Mouse (Mus musculus) embryonic fibroblast, embryonic 13.5 days (primary cell): ENCODE results near the gene Gcgr. TPM values are rescaled to one million over a fixed set of nuclear protein-coding genes. Genes with fewer than 3 reads are reported as not detected.
A peak's percentile ranks its signal among the peaks of the same experiment; 100 is the strongest.

ENCODE experiments used
- H3K27ac ChIP-seq: 2 replicates; pipeline ENCODE4 v1.5.1; 2012; ENCODE audit warnings: low read length, control low read depth, inconsistent platforms; ENCODE audit not compliant: insufficient read depth
- H3K4me1 ChIP-seq: 2 replicates; pipeline ENCODE4 v1.6.1; 2011; ENCODE audit warnings: low read length; ENCODE audit not compliant: control insufficient read depth, insufficient read depth
- H3K4me3 ChIP-seq: 2 replicates; pipeline ENCODE4 v1.5.1; 2011; ENCODE audit warnings: mild to moderate bottlenecking, control low read depth, low read length; ENCODE audit not compliant: insufficient read depth
- CTCF ChIP-seq: IDR thresholded peaks from 2 replicates; pipeline ENCODE4 v1.5.1; 2011; ENCODE audit warnings: mild to moderate bottlenecking, control low read depth, low read length, moderate library complexity, borderline replicate concordance; ENCODE audit not compliant: insufficient read depth
- POLR2A ChIP-seq: IDR thresholded peaks from 2 replicates; pipeline ENCODE4 v1.6.1; 2011; ENCODE audit warnings: low read depth, mild to moderate bottlenecking, control low read depth, low read length, moderate library complexity
- polyA plus RNA-seq: library from polyadenylated mRNA; stranded (reverse); fragments of >200 nt; gene quantifications from 2 replicates; pipeline ENCODE4 v1.2.4, GENCODE M21; 2011; ENCODE audit warnings: low read depth; ENCODE audit not compliant: missing spikeins, insufficient read length

The Gcgr gene
- polyA plus RNA-seq, 1 experiment, result not detected

DNA sequence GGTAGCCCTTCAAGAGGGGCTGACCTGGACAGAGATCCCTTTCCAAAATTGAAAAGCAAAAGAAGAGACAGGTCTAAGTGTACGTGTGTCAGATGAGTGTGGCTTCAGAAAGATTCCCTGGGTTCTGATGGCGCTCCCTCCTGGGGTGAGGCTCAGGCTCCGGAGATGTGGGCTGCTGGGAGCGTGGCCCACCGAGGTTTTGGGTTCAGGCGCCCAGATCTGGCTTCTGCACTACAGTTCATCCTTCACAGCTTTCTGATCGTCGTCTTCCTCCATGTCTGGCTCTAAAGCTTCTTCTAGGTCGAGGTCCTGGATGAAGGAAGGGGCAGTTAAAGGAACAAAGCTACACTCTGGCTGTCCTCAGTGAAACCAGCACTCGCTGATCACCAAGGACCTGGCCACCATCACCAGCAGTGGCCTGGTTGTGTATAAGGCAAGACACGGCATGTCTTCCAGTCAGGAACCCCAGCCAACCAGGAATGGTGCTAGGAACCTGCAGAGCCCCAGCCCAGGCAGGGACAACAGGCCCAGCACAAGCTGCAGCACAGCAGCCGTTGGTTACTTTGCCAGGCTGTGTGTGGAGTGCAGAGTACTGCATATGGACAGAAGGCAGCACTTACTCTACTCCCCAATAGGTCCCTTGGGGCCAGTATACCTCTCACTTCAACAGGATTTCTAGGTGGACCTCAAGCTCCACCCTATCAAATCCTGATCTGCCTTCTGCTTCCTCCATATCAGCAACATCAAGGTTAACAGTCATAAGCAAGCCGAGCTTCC, 30.6 kb downstream of the Gcgr start:
- no peak overlapping the region for H3K4me3 ChIP-seq
- no peak overlapping the region for H3K27ac ChIP-seq
- no peaks in the 10 kb centered on the region for H3K4me1 ChIP-seq
- TF ChIP-seq CTCF, result no peak

DNA sequence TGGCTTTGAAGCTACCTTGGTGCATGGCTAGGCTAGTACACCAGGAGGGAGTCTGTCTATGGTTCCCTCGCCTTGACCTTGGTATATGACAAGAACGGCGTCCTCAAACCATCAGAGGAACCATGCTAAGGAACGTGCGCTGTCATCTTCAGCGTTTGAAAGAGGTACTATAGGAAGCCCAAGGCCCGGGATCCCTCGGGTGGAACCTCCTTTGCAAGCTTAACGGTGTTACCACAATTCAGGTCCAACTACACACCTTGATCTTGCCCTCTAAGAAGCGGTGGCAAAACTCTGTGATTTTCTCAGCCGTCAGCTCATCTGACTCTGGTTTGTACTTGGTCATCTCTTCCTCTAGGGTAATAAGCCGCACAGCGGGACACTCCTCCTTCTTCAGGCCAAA, 32.5 kb downstream of the Gcgr start:
- no peak overlapping the region for H3K27ac ChIP-seq
- no peak overlapping the region for H3K4me3 ChIP-seq
- TF ChIP-seq CTCF, result no peak
- no peak for TF ChIP-seq POLR2A
- H3K4me1 ChIP-seq, result no peaks in the 10 kb centered on the region; the same call in 1 of the 2 replicates

- TF ChIP-seq POLR2A (no peak), CTCF (peak; percentile 54; the same call in 1 of the 2 replicates)
- Histone ChIP-seq H3K4me3 (no peak overlapping the region), H3K4me1 (peaks cover 3% of the 10 kb centered on the region; the same call in 1 of the 2 replicates), H3K27ac (no peak overlapping the region)
Observed at GRCm38 (mm10) chr11:120565114-120565513, 34.6 kb downstream of the Gcgr start.

DNA sequence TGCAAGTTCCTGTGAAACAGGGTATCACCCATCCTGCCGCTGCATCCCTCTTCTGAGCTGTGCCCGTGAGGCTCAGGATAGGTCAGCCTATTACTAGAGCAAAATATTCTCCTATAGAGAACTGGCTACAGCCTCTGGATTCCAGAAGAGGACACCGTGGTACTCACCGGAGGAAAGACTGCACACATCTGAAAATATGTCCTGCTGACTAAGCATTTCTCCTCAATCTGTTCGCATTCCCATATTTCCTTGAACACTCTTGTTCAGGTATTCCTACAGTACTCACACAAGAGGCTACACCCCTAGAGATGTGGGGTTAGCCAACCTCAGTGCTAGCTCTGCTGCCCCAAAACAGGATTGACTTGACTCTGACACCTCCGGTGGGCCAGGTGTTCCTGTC, 37.8 kb downstream of the Gcgr start:
- H3K4me3 ChIP-seq, result no peak overlapping the region
- H3K4me1 ChIP-seq, result peaks cover 8% of the 10 kb centered on the region; the same call in 1 of the 2 replicates
- TF ChIP-seq CTCF (no peak), POLR2A (no peak)
- H3K27ac ChIP-seq, result no peak overlapping the region

- Histone ChIP-seq H3K4me1 (peaks cover 8% of the 10 kb centered on the region; the same call in 1 of the 2 replicates), H3K4me3 (peak overlapping the region; percentile 98), H3K27ac (no peak overlapping the region)
- TF ChIP-seq POLR2A, result no peak
- TF ChIP-seq CTCF, result no peak
Observed at GRCm38 (mm10) chr11:120571122-120571521, 40.6 kb downstream of the Gcgr start.

- Histone ChIP-seq H3K27ac (no peak overlapping the region), H3K4me1 (peaks cover 8% of the 10 kb centered on the region; the same call in 1 of the 2 replicates), H3K4me3 (peak overlapping the region; percentile 98)
- TF ChIP-seq POLR2A, result no peak
- TF ChIP-seq CTCF, result no peak
Observed at GRCm38 (mm10) chr11:120571754-120572416, 41.4 kb downstream of the Gcgr start.

DNA sequence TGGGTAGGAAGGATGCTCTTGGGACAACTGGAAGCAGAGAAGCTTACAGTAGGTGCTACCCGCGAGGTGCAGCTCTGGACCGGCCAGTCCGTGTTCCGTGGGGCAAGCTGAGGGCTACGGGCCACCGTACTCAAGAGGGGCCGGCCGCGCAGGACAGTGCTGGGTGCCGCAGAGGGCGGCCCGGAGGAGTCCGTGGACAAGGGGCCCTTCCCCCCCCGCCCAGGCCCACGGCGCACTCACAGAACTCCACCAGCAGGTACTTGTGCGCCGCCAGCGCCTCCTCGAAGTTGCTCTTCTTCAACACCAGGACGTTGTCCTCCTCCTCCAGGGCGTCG, 41.9 kb downstream of the Gcgr start:
- TF ChIP-seq CTCF, result no peak
- no peak for TF ChIP-seq POLR2A
- peak overlapping the region; percentile 98 for H3K4me3 ChIP-seq
- 0 out of 2 replicates have a peak overlapping the region, but pooled peaks have one; percentile 30 for H3K27ac ChIP-seq
- peaks cover 8% of the 10 kb centered on the region; the same call in 1 of the 2 replicates for H3K4me1 ChIP-seq

DNA sequence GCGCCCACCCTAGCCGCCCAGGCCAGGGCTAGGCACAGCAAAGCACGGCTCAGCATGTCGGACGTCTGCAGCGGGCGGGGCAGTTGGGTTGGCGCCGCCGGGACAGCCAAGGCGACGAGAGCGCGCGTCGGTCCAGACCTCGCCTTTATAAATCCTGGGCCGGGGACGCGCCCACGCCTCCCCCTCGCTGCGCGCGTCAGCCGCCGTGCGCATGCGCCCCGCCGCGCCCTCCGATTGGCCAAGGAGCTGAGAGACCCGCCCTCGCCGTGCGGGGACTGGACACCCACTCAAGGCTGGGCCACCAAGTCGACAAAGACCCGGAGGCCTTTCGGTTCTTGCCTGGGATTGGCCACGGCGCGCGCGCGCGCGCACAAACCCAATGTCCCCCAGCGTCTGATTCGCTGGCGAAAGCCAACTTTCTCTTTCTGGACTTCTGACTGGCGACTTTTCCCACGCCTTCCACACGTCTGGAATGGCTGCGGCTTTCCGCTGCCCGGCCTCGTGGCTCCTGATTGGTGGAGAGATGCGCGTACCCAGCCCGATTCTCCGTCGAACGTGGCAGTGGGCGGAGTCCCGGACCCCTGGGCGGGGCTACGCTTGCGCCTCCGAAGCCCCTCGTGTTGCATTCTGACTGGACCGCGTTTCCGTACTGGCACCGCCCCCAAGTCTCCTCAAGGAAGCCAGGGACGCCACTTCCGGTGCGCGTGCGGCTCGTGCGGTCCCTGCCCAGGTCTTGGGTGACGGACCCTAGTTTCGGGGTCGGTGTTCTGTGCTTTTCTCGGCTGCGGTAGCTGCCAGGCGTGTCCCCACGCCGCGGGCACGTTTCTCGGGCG, 42.5 kb downstream of the Gcgr start, which contains the start of gene P4hb:
Gene P4hb, minus strand, starts transcription at position 502 of the 833 bp plus-strand sequence.
- H3K4me1 ChIP-seq, result peaks cover 8% of the 10 kb centered on the region; the same call in 1 of the 2 replicates
- H3K4me3 ChIP-seq, result peak within 1 kb of the TSS; percentile 98
- H3K27ac ChIP-seq, result peak within 1 kb of the TSS; percentile 95
- TF ChIP-seq CTCF (no peak), POLR2A (peak; percentile 100)

- Histone ChIP-seq H3K4me3 (peak overlapping the region; percentile 72), H3K27ac (peak overlapping the region; percentile 95), H3K4me1 (peaks cover 9% of the 10 kb centered on the region; the same call in 1 of the 2 replicates)
- TF ChIP-seq CTCF (no peak), POLR2A (no peak; the same call in 1 of the 2 replicates)
Observed at GRCm38 (mm10) chr11:120573585-120574277, 43.2 kb downstream of the Gcgr start.
